Mouse (Mus musculus): ENCODE measurements around the gene Dmtf1.
A peak's percentile ranks its signal among the peaks of the same experiment; 100 is the strongest.

Dmtf1 gene

DNA sequence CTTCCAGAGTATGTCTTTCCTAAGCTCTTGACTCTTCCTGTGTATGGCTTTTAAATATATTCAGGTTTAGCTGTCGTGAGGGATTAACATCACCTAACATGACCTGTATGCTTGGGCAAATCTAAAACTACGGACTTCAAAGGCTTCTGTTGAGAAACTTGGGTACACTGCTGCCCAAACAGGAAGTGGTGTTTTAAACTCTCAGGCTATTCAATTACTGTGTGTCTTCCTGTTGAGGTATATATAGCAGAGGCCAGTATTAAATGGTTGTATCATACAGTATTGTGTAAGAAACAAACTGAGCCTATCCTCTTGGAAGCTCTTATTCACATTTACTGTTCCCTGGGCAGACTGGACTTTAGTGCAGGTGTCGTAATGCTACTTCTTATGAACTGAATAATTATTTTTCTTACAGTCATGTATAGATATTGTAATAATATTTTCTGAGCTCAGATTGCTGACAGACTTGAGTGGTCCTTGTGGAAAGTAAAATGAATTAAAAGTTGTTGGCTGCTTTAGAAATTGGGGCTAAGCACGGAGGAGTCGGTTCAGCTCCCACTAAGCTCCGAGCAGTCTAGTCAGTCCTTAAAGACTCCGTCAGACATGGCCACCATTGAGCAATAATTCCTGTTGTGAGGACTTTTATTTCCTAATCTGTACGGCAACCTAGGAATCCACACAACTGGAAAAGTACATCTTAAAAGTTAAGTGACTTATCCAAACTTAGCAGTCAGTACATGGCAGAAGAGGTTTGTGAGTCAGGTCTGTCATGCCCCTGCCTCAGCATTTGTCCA, 54.1 kb downstream of the Dmtf1 start:
- DNase-seq, result no peak

DNA sequence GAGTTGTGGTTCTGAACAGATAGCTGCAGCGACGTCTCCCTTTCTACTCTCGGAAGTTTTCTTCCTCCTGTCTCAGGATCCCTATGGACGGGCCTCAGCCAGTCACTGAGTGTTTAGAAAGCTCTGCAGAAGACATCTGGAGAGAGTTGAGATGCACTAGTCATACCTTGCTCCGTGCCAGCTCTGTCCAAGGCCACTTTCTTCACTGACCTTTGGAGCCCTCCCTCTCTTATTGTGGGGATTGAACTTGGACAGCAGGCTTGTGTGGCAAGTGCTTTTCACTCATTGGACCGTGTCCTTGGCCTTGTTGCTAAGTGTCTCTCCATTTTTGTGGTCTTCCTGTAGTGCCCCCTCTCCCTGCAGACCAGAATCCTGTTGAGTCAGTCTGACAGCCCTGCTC, 54.8 kb downstream of the Dmtf1 start:
- DNase-seq, result no peak

DNA sequence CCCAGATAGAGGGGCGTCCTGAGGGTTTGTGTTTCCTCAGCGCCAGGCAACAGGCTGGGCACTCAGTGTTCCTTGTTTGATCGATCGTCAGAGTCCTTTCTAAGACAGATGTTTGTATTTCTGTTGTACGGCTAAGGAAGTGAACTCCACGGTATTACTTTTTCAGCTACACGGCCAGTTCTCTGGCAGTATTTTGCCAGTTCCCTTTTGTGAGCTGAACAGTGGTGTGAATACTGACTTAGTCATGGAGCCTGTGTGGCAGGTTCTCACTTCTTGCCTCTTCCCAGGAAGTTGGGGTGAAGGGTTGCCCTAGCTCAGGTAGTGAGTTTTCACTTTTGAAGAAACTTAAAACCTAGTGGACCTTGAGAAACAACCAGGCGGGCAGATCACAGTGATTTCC, 57.6 kb downstream of the Dmtf1 start:
- no peak for DNase-seq

DNA sequence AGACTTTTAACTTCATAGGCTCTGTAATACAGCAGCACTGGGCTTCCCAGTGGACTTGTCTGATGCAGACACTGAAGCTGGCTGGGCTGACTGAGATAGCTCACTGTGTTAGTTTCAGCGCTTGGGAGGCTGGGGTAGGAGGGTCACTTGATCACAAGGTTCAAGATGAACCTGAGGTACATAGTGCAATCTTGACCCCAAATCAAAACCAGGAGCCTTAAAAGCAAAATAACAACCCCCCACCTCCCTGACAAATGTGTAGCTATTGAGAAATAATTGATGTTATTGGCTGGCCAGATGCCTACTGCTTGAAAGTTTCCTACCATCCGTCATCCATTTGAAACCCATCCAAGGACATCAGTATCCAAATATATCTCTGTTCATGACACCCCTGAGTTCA, 58.9 kb downstream of the Dmtf1 start:
- DNase-seq, result no peak

DNA sequence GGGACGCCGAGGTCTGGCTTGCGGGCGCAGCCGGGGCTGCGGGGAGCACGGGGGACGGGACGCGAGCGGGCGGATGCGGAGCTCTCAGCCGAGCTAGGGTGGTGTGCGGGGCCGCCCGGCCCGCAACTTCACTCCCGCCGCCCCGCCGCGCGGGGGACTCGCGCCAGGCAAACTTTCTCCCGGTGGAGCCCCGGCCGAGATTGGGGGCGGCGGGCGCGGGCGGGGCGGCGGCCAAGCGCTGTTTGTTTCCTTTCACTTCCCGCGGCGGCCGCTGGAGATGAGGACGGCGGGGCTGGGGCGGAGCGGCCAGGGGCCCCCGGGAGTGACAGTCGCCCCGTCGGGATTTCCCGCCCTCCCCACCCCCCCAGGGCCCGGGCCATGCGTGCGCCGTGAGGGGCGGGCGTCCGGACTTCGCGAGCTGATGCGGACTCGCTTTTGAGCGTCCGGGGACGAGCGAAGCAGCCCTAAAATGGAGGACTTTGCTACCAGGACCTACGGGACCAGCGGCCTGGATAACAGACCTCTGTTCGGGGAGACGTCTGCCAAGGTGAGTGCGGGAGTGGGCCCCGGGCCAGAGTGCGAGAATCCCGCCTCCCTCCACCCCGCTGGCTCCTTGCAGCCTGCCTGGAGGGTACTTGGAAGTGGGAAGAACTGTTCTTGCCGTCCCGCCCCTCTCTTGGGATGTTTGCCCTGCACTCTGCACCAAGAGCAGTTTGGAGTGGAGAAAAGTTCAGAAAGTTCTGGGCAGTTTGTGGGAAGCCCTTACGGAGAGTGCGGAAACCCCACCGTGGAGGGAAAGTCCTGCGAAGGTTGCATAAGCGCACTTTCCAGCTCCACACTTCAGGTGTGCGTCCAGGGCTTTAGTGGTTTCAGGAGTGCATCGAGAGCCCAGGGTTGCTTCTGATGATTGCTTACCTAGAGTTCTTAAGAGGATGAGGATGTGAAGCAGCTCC, 60.5 kb downstream of the Dmtf1 start:
- DNase-seq, result peak; percentile 54

DNA sequence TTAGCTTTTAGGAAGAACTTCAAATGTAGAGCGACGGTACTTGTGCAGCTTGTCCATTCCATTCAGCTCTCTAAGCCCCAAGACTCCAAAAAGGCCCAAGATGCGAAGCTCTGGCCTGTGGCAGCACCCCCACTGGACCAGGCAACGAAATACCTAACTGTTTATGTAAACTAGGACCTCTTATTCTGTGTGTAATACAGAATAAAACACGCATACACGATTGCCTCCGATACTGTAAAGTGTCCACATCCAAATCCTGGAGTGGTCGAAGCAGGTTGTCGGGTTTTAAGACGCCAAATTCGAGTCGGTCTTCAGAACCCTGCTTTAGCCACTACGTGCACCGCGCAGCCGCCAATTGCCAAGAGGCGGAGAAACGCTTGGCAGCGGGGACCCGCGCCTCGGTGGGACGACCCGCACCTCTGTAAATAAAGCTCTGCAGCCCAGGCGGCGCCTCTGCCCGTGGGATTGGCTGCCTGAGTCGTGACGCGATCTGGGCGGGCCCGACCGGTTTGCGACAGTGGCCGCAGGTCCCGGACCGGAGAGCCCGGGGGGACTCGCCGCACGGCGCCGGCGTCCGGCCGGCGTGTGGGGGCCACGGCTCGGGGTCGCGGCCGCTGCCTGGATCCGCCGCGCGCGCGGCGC, 61.2 kb downstream of the Dmtf1 start, which contains the start of gene Tmem243:
TSS of gene Tmem243 (plus strand) at position 462 of the 642 bp plus-strand sequence.
- peak; percentile 83 for DNase-seq

DNA sequence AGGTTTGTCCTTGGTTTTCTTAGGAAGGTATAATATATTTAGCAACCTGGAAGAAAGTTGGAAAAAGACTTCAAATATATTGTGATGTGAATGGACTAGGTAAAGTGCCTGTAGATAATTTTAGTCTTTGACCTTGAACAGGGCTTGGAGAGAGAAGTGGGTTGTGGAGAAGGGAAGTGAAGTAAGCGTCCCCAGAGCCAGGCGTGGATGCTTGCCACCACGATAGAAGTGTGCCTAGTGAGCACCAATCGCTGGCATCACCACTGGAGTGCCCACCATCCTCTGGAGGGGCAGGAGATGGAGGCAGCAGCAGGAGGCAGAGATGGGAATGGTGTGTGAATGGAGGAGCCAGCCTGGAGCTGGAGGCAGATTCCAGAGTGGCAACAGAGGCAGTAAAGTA, 68.1 kb downstream of the Dmtf1 start:
- no peak for DNase-seq

DNA sequence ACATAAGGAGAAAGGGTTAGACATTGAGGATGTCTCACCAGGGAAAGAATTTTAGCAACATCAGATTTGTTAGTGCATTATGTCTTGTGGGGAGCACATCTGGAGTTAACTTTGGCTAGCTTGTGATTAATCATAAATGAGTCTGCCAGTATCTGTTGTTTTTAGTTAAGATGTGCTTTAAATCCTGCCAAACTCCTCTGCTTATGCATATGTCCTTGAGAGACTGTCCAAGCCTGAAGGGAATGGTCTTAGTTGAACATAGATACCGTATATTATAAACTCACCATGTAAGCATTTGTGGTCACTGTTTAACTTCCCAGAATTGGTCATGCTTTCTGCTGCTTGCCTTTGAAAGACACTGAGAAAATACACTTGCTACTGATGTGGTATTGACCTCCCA, 68.9 kb downstream of the Dmtf1 start:
- DNase-seq, result no peak

DNA sequence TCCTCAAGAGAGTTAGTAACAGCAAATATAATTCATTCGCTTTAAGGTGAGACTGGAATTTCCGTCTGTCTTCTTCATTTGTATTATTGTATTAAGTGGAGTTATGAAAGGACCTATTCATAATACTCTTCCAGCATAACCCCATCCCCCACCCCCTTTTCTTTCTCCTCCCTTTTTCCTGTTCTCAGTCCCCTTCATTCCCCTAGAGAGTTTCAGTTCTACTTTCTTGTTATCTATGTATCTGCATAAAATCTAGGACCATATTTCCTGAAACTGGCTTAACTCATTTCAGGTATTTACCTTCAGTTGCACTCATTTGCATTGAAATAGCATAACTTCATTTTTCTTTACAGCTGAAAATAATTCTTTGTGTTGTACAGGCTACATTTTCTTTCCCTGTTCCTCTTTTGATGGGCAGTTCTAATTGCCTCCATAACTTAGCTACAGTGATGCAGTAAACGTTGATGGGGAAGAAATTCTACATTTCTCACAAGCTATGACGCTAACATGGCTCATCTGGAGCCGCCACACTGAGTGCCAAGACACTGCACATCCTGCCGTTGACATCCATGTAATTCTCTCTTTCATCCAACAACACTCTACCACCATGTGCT, 71.0 kb downstream of the Dmtf1 start:
- no peak for DNase-seq

DNA sequence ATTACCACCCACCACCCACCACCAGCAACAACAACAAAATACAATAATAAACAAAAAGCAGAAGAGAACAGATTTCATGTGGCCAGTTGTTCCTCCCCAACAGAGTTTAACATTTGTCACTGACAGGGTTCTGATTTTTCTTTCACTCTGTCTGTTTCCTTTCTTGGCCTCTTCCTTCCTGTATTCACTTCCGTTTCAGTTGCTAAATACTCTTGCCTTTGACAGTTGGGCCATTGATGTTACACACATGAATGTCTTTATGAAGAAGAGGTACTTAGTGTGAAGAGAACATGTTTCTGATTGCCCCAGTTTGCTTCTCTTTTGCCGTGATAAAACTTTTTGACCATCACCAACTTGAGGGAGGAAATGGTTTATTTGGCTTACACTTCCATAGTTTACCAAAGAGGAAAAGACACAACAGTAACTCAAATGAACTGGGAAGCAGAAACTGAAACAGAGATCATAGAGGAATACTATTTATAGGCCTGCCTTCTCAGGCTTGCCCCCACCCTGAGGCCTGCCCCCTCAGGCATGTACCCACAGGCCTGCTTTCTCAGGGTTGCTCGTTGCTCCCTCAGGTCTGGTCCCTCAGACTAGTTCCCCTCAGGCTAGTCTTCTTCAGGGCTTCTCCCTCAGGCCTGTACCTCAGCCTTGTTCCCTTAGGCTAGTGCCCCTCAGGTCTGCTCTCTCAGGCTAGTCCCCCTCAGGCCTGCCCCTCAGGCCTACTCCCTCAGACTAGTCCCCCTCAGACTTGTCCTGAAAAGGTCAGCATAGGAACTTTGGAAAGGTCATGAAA, 74.5 kb downstream of the Dmtf1 start:
- no peak for DNase-seq

DNA sequence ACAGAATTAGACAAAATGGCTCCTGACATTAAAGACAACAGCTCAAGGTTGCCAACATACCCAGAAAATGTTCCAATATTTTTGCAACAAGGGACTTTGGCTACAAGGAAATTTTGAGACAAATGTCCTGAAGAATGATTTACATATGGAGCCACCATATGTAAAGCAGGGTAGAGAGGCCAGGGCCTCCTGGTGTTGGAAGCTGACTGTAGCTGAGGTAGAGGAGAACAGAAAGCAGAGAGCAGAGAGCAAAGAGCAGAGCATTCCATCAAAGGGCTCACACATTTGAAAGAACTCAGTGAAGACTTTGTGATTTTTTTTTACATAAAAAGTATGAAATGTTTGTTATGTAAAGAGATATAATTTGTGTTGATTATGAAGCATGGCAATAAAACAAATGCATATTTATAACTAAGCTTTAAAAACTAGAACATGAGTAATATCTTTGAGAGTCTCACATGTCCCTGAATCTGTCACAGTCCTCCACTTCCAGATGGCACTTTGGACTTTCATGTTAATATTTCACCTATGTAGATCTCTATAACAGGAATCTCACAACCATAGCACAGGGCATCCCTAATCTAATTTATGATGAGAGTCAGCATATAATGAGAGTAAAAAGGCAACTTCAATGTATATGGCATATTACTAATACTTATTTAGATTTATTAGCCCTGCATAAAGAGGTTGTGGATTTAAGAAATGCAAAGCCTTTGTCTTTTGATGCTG, 81.6 kb downstream of the Dmtf1 start:
- no peak for DNase-seq

DNA sequence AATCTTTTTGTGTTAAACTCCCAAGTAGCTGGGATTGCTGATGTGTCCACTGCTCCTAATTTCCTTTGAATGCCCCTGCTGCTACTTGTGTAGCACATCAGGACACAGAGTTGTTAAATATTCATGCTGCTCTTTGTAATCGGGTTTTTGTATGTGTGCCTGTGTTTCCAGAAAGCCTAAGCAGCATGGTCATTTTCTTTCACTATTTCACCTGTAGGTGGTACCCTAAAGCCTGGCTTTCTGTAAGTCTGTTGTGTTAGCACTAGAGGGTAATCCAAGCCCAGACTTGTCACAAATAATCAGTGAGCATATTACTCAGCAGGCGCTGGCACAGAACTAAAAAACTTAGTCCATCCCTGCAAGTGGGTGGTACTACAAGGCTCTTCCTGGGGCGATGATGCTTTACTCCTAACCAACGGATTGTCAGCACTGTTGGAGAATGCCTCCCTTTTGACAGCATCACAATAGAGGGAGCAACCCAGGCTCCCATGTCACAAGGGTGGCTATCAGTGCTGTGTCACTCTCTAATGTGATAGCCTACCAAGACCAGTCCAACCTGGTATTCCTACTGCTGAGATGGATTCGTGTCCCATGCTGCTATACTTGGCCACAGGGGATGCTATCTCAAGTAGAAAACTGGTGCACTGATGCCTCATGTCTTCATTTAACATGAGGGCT, 88.3 kb downstream of the Dmtf1 start:
- no peak for DNase-seq

DNA sequence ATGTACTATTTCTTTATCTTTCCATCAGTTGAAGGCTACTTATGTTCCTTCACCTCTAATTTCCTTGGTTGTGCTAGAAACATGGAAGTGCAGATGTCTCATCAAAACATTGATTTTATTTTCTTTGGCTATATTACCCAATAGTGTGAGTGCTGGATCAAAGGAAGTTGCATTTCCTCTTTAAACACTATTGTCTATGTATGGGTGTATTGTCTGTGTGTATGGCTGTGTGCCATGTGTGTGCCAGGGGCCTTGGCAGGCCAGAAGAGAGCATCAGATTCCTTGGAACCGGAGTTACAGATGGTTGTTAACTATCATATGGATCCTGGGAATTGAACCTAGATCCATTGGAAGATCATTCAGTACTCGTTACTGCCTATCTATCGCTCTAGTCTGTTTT, 90.2 kb downstream of the Dmtf1 start:
- DNase-seq, result no peak

DNA sequence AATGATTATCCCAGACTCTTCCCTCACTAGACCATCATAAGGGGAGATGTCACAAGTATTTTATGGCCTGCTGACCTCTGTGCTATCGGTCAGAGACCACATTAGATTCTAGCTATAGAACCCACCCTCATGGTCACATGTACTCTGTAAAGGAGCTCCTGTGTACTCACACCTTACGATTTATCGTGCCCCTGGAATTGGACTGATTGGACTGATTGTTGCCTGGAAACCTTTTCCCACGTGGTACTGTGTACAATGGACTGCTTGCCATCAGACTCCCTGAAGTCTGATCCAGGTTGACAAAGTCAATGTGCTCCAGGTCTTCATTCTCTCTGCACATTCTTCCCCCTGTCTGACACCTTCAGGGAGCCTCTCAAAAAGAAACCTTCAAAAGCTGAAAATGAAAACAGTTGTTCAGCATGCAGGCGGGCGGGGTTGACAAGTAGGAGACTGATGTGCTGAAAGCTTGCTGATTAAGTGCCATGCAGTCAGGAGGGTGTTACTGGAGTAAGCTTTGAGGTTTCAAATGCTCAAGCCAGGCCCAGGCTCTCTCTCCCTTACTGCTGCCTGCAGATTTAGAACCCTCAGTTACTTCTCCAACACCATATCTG, 91.9 kb downstream of the Dmtf1 start:
- DNase-seq, result no peak

DNA sequence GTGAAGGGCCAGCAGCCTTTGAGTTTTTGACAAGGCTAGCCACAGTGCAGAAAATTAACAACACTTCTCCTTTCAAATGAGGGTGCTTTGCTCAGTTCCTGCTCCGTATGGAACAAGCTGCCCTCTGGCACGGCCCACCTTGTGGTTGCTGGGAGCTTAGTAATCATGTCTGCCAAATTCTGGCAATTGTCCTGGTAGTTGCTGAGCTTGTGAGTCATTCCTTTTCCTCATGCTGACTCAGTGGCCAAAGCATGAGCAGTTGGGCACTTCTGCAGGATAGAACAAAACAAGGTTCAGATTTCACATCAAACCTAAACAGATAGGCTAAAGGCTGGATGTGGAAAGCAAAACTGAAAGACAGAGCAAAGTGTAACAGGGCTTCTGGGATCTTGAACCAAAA, 92.7 kb downstream of the Dmtf1 start:
- DNase-seq, result no peak
